Mouse (Mus musculus) inflammation-experienced regulatory T-cells, adult 16 weeks (primary cell): ENCODE measurements around the gene Pde4c. TPM values are rescaled to one million over a fixed set of nuclear protein-coding genes. Genes with fewer than 3 reads are reported as not detected.

Experiments used
- polyA plus RNA-seq: library from polyadenylated mRNA; unstranded; fragments of 100-300 nt; shearing (Covaris generic); gene quantifications from one replicate; pipeline ENCODE4 v1.2.1, GENCODE M21; 2017

The Pde4c gene
- 0.85 TPM for polyA plus RNA-seq

GRCm38 (mm10) chr8:70723486-70724210, at the start of gene Pde4c:
Pde4c (plus strand) TSS chr8:70723720.

GRCm38 (mm10) chr8:70698310-70699109, 25.0 kb upstream of the Pde4c start, which contains the start of gene Jund:
Jund (plus strand) TSS chr8:70698949.

DNA sequence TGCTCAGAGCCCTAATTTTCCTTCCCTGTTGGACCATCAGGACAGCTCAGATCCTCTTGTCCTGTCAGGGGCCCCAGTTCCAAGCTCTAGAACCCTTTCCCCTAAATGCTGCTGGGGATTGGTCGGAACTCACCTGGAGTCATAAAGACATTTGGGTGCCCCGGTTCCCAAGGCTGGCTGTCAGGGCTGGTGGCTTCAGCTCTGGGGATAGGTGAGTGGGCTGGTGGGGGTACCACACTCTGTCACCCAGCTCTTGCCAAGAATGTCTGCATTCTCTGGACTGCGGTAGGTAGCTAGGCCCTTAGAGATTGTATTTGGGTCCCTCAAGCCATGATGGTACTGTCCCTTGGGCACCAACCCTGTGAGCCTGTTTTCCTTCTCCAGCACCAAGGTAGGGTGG, 20.2 kb upstream of the Pde4c start, which contains the start of gene Iqcn:
Gene Iqcn (plus strand): TSS at position 171 of the 400 bp plus-strand sequence.

DNA sequence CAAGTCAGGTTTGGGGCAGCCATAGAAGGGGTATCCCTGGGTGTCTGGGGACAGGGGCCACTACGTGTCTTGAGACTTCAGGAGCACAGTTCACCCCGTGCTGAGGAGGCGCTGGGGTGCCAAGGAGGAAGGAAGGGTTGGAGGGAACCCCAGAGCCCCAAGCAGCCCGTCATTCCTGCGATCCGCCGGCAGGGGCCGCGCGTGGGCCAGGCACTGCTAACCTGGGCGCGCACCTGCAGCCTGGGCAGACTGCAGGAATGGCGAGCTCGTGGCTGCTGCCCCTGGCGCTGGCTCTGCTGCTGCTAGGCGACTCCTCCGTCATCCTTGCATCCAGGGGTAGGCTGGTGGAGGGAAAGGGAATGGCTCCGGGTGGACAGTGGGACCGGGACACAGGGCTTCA, 5.2 kb upstream of the Pde4c start, which contains the start of gene Gm3336:
Gene Gm3336 (plus strand): TSS at position 247 of the 400 bp plus-strand sequence.

GRCm38 (mm10) chr8:70754043-70754870, 30.7 kb downstream of the Pde4c start, which contains the start of gene Rab3a:
Rab3a (plus strand) TSS chr8:70754679.

GRCm38 (mm10) chr8:70760775-70761406, 37.4 kb downstream of the Pde4c start, which contains the start of gene Mpv17l2:
Mpv17l2 (minus strand) TSS chr8:70760946.

DNA sequence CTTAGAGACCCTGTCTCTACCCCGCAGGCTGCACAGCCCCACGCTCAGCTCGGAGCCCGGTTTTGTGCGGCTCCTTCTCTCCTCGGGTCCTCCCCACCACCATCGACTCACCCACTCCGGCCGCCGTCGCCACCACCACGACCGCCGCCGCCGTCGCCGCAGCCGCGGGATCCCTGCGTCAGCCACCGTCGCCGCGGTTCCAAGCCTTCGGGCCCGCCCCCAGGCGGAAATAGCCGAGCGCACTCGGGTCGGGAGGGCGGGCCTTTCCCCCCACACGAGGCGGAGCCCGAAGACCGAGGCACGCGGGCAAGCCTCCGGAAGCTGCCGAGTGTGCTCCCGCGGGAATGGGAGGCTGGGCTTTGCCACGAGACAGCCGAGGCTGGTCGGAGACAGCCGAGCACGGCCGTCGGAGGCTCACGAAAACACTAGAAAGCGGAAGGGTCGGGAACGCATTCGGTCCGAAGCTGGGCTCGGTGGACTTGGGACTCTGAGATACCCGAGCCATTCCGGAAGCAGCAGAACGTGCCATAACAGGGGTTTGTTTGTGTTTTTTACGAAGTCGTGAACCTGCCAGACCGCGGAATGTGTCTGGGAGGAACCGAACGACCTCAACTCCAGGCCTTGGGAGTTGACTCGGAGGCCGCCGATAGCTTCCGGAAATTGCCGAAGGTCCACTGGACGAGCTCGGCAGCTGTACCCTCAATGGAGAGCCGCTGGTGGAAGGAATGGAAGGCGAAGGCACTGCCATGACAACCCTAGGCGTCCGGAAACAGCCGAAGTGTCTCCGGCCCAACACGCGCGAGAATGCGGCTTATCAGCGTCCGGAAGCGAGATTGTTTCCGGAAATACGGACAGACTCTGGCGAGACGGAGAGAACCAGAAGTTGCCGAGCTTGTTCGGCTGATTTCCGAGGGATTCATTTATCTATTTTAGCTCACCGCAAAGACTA, 53.2 kb downstream of the Pde4c start, which contains the start of gene Pik3r2:
Gene Pik3r2 (minus strand): TSS at position 218 of the 949 bp plus-strand sequence.

Other genes starting within 250 kb of the Pde4c start
- gene Klhl26, start 246.8 kb upstream of the Pde4c start, polyA plus RNA-seq: 18.6 TPM
- gene Tmem59l, start 236.4 kb upstream of the Pde4c start, polyA plus RNA-seq: not detected
- not detected for gene Crlf1, start 230.6 kb upstream of the Pde4c start, polyA plus RNA-seq
- 110 TPM for gene Rex1bd, start 217.0 kb upstream of the Pde4c start, polyA plus RNA-seq
- gene Uba52, start 212.9 kb upstream of the Pde4c start, polyA plus RNA-seq: 1,044 TPM
- gene Fkbp8, start 196.0 kb upstream of the Pde4c start, polyA plus RNA-seq: 450 TPM
- 84.7 TPM for gene Kxd1, start 195.8 kb upstream of the Pde4c start, polyA plus RNA-seq
- 43.3 TPM for gene Ell, start 184.3 kb upstream of the Pde4c start, polyA plus RNA-seq
- 98.4 TPM for gene Isyna1, start 129.3 kb upstream of the Pde4c start, polyA plus RNA-seq
- gene Ssbp4, start 114.8 kb upstream of the Pde4c start, polyA plus RNA-seq: 34.8 TPM
- 0.40 TPM for gene Lrrc25, start 107.6 kb upstream of the Pde4c start, polyA plus RNA-seq
- gene Gdf15, start 91.3 kb upstream of the Pde4c start, polyA plus RNA-seq: not detected
- 6.1 TPM for gene Pgpep1, start 63.3 kb upstream of the Pde4c start, polyA plus RNA-seq
- gene Lsm4, start 50.5 kb upstream of the Pde4c start, polyA plus RNA-seq: 330 TPM
- 22.8 TPM for gene Jund, start 24.8 kb upstream of the Pde4c start, polyA plus RNA-seq
- gene Iqcn, start 20.3 kb upstream of the Pde4c start, polyA plus RNA-seq: 0.09 TPM
- not detected for gene Gm3336, start 5.2 kb upstream of the Pde4c start, polyA plus RNA-seq
- 17.6 TPM for gene Rab3a, start 31.0 kb downstream of the Pde4c start, polyA plus RNA-seq
- gene Mpv17l2, start 37.2 kb downstream of the Pde4c start, polyA plus RNA-seq: 19.0 TPM
- 31.0 TPM for gene Pik3r2, start 53.0 kb downstream of the Pde4c start, polyA plus RNA-seq
- gene Mast3, start 81.3 kb downstream of the Pde4c start, polyA plus RNA-seq: 80.7 TPM
- 64.8 TPM for gene Il12rb1, start 84.7 kb downstream of the Pde4c start, polyA plus RNA-seq
- 3.1 TPM for gene Arrdc2, start 116.0 kb downstream of the Pde4c start, polyA plus RNA-seq
- not detected for gene Kcnn1, start 139.5 kb downstream of the Pde4c start, polyA plus RNA-seq
- gene Ccdc124, start 150.2 kb downstream of the Pde4c start, polyA plus RNA-seq: 83.0 TPM
- not detected for gene Slc5a5, start 169.0 kb downstream of the Pde4c start, polyA plus RNA-seq
- 6,058 TPM for gene Rpl18a, start 173.7 kb downstream of the Pde4c start, polyA plus RNA-seq
- gene Map1s, start 182.2 kb downstream of the Pde4c start, polyA plus RNA-seq: 57.2 TPM